Mouse (Mus musculus) layer of hippocampus, adult 9-10 months (tissue): ENCODE results near the gene Nxf1.

Source experiments
- DNase-seq: peaks from one replicate; pipeline ENCODE4 v3.0.0; 2022; ENCODE audit warnings: low spot score

The Nxf1 gene

DNA sequence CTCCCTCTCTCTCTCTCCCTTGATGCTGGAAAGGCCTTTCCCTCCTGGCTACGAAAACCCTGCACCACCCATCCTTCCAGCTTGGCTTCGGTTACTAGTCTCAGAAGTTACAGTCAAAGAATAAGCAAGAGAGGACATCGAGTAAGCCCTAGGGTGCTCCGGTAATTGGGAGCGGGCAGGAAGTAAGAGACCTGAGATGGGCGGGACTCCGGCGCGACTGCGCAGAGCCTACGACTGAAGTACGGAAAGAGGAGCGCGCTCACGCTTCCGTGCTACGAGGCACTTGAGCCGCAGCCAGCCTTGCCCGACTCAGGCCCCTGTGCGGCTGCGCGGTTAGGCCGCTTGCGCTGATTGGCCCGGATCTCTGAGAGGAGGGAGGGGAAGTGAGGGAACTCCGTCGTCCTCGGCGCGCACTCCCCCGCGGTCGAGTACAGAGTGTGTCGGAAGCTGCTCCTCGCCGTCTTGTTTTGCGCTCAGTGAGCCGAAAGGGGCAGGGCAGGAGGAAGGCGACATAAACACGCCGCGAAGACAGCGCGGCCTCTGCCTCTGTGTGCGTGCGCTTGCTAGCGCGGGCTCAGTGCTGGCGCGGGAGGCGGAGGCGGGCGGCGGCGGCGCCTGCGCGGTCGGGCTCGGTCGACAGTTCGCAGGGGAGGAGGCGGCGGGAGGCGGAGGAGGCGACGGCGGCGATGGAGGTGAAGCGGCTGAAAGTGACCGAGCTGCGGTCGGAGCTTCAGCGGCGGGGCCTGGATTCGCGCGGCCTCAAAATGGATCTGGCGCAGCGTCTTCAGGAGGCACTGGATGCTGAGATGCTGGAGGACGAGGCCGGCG is 62.9 kb downstream of the Nxf1 start, which contains the start of gene Hnrnpul2:
Gene Hnrnpul2, plus strand, starts transcription at position 415 of the 828 bp plus-strand sequence.
- DNase-seq: peak; percentile 94
